Mouse (Mus musculus) bone marrow, adult 2 months (tissue): ENCODE data around the gene Rgsl1.

Experiments used
- CTCF ChIP-seq: fragments of 200-500 bp; IDR thresholded peaks from 2 replicates; pipeline ENCODE4 v1.5.1; 2011; ENCODE audit warnings: low read length, control low read depth; ENCODE audit not compliant: control insufficient read depth, insufficient read depth
- POLR2A ChIP-seq: fragments of 200-500 bp; IDR thresholded peaks from 2 replicates; pipeline ENCODE4 v1.6.1; 2011; ENCODE audit warnings: low read depth, mild to moderate bottlenecking, control low read depth, low read length, borderline replicate concordance; ENCODE audit not compliant: control insufficient read depth

DNA sequence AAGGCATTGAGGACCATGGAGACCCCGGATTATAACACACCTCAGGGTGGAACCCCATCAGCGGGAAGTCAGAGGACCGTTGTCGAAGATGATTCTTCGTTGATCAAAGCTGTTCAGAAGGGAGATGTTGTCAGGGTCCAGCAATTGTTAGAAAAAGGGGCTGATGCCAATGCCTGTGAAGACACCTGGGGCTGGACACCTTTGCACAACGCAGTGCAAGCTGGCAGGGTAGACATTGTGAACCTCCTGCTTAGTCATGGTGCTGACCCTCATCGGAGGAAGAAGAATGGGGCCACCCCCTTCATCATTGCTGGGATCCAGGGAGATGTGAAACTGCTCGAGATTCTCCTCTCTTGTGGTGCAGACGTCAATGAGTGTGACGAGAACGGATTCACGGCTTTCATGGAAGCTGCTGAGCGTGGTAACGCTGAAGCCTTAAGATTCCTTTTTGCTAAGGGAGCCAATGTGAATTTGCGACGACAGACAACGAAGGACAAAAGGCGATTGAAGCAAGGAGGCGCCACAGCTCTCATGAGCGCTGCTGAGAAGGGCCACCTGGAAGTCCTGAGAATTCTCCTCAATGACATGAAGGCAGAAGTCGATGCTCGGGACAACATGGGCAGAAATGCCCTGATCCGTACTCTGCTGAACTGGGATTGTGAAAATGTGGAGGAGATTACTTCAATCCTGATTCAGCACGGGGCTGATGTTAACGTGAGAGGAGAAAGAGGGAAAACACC is 90.0 kb downstream of the Rgsl1 start:
- TF ChIP-seq POLR2A, result no peak
- TF ChIP-seq CTCF, result no peak
